Mouse (Mus musculus): ENCODE data around the gene Spert. TPM values are rescaled to one million over a fixed set of nuclear protein-coding genes. Genes with fewer than 3 reads are reported as not detected.

Gene Spert
- polyA plus RNA-seq, 1 experiment from 2014 or later: not detected

DNA sequence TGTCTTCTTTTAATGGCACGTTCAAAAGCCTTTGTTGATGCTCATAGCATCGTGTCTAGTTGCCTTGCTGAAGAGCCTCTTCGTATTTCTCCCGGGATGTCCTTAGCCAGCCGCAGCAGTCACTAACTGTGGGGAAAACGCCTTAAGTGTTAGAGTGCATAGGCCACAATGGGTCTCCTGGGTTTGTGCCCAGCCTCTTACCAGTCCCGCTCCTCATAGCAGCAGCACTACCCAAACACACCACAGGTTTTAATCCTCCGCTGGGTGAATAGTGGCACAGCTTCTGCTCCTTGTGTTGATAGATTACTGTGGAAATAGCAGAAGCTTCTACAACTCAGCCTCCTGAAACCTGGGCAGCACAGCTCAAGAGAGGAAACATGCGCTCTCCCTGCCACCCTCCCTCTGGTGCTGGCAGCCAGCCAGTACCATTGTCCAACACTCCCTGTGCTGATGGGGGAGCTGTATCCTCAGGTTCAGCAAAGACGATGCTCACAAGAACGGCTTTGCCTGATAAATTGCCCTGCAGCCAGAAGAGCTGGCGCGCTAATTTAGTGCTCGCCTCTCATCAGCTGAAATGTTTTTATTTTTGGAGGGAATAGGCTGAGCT lies 27.3 kb downstream of the Spert start:
- H3K4me1 ChIP-seq (replicated peaks; ENCODE audit: insufficient read depth, low read length): no peaks in the 10 kb centered on the region
- H3K4me3 ChIP-seq (replicated peaks; ENCODE audit: low read depth, low read length): no peak overlapping the region
- no peaks in the 10 kb centered on the region for H3K9me3 ChIP-seq (replicated peaks; ENCODE audit: low read length)
- H3K9ac ChIP-seq (ENCODE audit: low read depth, low read length): no peak overlapping the region
- no peaks in the 10 kb centered on the region for H3K27me3 ChIP-seq (ENCODE audit: insufficient read depth, low read length)
- 66% methylated on average over 14 of the region's 14 CpGs for WGBS
- peak; percentile 29; the same call in 1 of the 2 replicates for TF ChIP-seq CTCF (IDR thresholded peaks at IDR 0.05; ENCODE audit: low read depth)
- no peak overlapping the region for H3K4me2 ChIP-seq (ENCODE audit: low read length)
- H3K27ac ChIP-seq: no peak overlapping the region
- DNase-seq (ENCODE audit: low spot score) (peak; percentile 33), ATAC-seq (replicated peaks; ENCODE audit: low FRiP score, low read depth) (no peak)
- no peaks in the 10 kb centered on the region for H3K36me3 ChIP-seq (ENCODE audit: insufficient read depth, low read length)

DNA sequence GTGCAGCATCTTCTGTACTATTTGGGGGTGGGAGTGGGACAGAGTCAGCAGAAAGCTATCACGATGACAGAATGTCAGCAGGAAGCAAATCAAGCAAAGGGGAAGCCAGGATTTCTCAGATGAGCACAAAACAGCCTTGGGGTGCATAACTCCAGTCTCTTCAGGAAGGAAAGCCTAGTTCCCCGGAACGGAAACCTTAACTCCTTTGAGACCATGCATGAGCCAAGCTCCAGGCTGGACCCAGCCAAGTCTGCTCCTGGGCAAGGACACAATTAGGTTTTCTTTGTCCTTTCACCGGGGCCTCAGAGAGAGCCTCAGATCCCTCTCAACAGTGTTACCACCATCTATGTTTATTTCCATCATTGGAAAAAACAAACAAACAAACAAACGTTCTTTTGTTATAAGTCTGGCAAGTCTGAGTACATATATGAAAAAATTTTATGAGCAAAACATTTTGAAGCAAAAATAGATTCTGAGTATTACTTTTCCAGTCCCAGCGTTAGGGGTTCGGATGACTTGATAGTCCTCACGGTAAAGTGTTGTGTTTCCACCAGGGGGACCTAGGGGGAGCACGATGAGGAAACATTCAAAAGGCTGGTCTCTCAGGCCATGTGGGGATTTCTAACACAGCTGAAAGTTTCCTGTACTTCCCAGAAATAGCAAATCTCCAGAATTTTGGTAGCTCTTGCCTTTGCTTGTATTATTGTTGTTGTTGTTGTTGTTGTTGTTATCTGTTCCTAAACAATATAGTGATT lies 31.2 kb downstream of the Spert start:
- TF ChIP-seq CTCF (IDR thresholded peaks at IDR 0.05; ENCODE audit: low read depth): peak; percentile 56
- Histone ChIP-seq H3K4me1 (replicated peaks; ENCODE audit: insufficient read depth, low read length) (no peaks in the 10 kb centered on the region), H3K27me3 (ENCODE audit: insufficient read depth, low read length) (no peaks in the 10 kb centered on the region), H3K9ac (ENCODE audit: low read depth, low read length) (no peak overlapping the region), H3K9me3 (replicated peaks; ENCODE audit: low read length) (no peaks in the 10 kb centered on the region), H3K4me2 (ENCODE audit: low read length) (no peak overlapping the region), H3K36me3 (ENCODE audit: insufficient read depth, low read length) (no peaks in the 10 kb centered on the region), H3K4me3 (replicated peaks; ENCODE audit: low read depth, low read length) (no peak overlapping the region), H3K27ac (no peak overlapping the region)
- WGBS: 40% methylated on average over 9 of the region's 9 CpGs
- no peak for ATAC-seq (replicated peaks; ENCODE audit: low FRiP score, low read depth)
- peak; percentile 39 for DNase-seq (ENCODE audit: low spot score)

DNA sequence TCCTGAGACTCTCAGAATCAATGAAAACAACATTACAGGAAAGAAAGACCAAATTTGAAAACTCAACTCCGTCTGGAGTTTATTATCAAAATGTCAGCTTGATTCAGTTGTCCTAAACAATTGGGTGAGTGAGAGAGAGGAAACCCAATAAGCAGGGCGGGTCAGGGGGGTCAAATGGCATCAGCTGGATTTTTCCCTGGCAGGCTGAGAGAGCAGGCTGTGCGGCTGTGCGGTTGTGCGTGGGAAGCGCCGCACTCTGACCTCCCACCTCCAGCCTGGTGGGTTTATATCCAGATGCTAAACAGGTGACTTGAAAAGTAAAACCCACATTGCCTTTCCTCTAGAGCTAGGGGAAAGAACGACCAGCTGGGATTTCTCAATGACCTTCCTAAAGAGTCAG lies 51.2 kb downstream of the Spert start:
- WGBS: 15% methylated on average over 8 of the region's 8 CpGs
- H3K4me2 ChIP-seq (ENCODE audit: low read length): no peak overlapping the region
- no peak overlapping the region for H3K9ac ChIP-seq (ENCODE audit: low read depth, low read length)
- H3K27me3 ChIP-seq (ENCODE audit: insufficient read depth, low read length): no peaks in the 10 kb centered on the region
- no peak overlapping the region for H3K27ac ChIP-seq
- no peaks in the 10 kb centered on the region; the same call in 1 of the 2 replicates for H3K4me1 ChIP-seq (replicated peaks; ENCODE audit: insufficient read depth, low read length)
- H3K36me3 ChIP-seq (ENCODE audit: insufficient read depth, low read length): no peaks in the 10 kb centered on the region
- DNase-seq (ENCODE audit: low spot score) (peak; percentile 15), ATAC-seq (replicated peaks; ENCODE audit: low FRiP score, low read depth) (peak; percentile 40; the same call in 1 of the 2 replicates)
- TF ChIP-seq CTCF (IDR thresholded peaks at IDR 0.05; ENCODE audit: low read depth): no peak
- no peaks in the 10 kb centered on the region for H3K9me3 ChIP-seq (replicated peaks; ENCODE audit: low read length)
- no peak overlapping the region for H3K4me3 ChIP-seq (replicated peaks; ENCODE audit: low read depth, low read length)

DNA sequence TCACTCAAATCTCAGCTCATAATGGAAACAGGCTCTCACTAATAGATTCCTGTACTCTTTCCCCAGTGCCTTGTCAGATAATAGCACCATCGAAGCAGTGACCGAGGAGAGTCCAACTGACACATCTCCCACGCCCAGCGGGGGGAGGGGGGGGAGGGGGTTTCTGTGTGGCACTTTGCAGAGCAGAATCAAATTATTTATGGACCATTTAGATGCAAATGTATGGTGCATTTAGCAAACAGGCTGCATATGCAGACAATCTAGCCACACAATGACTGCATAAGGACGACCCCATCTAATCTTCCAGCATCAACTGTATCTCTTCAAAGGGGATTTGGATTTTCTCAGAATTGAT lies 51.9 kb downstream of the Spert start:
- no peak overlapping the region for H3K4me2 ChIP-seq (ENCODE audit: low read length)
- H3K9me3 ChIP-seq (replicated peaks; ENCODE audit: low read length): no peaks in the 10 kb centered on the region
- no peak for TF ChIP-seq CTCF (IDR thresholded peaks at IDR 0.05; ENCODE audit: low read depth)
- no peaks in the 10 kb centered on the region; the same call in 1 of the 2 replicates for H3K4me1 ChIP-seq (replicated peaks; ENCODE audit: insufficient read depth, low read length)
- no peaks in the 10 kb centered on the region for H3K36me3 ChIP-seq (ENCODE audit: insufficient read depth, low read length)
- ATAC-seq (replicated peaks; ENCODE audit: low FRiP score, low read depth) (no peak), DNase-seq (ENCODE audit: low spot score) (no peak)
- H3K9ac ChIP-seq (ENCODE audit: low read depth, low read length): no peak overlapping the region
- no peak overlapping the region for H3K4me3 ChIP-seq (replicated peaks; ENCODE audit: low read depth, low read length)
- no peaks in the 10 kb centered on the region for H3K27me3 ChIP-seq (ENCODE audit: insufficient read depth, low read length)
- H3K27ac ChIP-seq: 0 out of 2 replicates have a peak overlapping the region, but pooled peaks have one; percentile 4
- WGBS: 22% methylated on average over 5 of the region's 5 CpGs

DNA sequence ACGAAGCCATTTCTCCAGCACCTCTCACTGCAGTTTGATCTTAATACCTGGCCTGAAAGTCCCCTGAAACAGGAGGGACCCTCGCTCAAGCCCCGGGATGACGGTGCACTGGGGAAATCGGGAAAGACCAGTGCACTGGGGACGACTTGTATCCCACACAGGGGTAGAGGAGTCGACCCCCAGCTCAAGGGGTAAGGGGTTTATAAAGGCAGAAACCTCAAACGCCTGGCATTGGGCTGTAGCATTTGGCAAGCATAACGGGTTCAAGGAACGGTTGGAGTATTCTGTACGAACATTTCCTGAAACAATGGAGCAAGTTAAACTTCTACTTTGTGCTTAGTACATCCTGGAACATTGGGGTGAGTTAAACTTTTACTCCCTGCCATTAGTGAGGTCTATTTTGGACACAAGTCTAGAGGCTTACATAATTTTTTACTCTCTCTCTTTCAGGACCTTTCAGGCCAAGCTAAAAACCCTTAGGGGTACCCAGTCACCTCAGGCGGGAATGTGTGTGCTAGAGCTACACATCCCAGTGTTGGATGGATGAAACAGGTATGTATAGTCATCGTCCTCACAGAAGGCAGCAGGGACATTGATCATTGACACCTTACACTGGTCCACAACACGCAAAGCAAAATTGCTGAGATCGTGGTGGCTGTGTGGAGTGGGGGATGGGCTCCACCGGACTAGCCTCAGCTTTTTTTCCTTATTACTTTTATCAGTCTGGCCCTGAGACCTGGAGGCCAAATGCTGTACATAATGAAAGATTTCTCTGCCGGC lies 52.5 kb downstream of the Spert start:
- 0 out of 2 replicates have a peak overlapping the region, but pooled peaks have one; percentile 4 for H3K27ac ChIP-seq
- TF ChIP-seq CTCF (IDR thresholded peaks at IDR 0.05; ENCODE audit: low read depth): no peak
- no peak overlapping the region for H3K9ac ChIP-seq (ENCODE audit: low read depth, low read length)
- WGBS: 62% methylated on average over 17 of the region's 17 CpGs
- no peak overlapping the region for H3K4me2 ChIP-seq (ENCODE audit: low read length)
- DNase-seq (ENCODE audit: low spot score) (no peak), ATAC-seq (replicated peaks; ENCODE audit: low FRiP score, low read depth) (no peak)
- no peaks in the 10 kb centered on the region; the same call in 1 of the 2 replicates for H3K4me1 ChIP-seq (replicated peaks; ENCODE audit: insufficient read depth, low read length)
- H3K36me3 ChIP-seq (ENCODE audit: insufficient read depth, low read length): no peaks in the 10 kb centered on the region
- no peaks in the 10 kb centered on the region for H3K9me3 ChIP-seq (replicated peaks; ENCODE audit: low read length)
- H3K27me3 ChIP-seq (ENCODE audit: insufficient read depth, low read length): no peaks in the 10 kb centered on the region
- no peak overlapping the region for H3K4me3 ChIP-seq (replicated peaks; ENCODE audit: low read depth, low read length)

DNA sequence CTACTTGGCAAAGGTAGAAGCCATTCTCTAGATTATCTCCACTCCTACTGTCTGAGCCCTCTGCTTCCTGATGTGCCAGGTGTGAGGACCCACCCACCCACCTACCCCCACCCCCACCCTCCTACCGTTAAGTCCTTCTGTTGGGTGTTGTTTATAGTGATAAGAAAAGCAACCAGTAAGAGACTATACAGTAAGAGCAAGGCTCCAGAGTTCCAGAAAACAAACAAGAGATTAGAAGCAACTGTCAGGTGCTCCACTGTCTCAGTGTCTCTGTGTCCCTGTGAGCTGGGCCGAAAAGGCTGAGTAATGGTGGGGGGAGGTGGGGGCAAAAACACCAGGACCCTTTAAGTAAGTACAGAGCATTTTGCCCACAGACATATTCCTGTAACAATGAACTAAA lies 53.7 kb downstream of the Spert start:
- TF ChIP-seq CTCF (IDR thresholded peaks at IDR 0.05; ENCODE audit: low read depth): no peak
- no peak for ATAC-seq (replicated peaks; ENCODE audit: low FRiP score, low read depth)
- Histone ChIP-seq H3K4me1 (replicated peaks; ENCODE audit: insufficient read depth, low read length) (no peaks in the 10 kb centered on the region; the same call in 1 of the 2 replicates), H3K27me3 (ENCODE audit: insufficient read depth, low read length) (no peaks in the 10 kb centered on the region), H3K4me2 (ENCODE audit: low read length) (no peak overlapping the region), H3K27ac (no peak overlapping the region), H3K36me3 (ENCODE audit: insufficient read depth, low read length) (no peaks in the 10 kb centered on the region), H3K4me3 (replicated peaks; ENCODE audit: low read depth, low read length) (no peak overlapping the region), H3K9ac (ENCODE audit: low read depth, low read length) (no peak overlapping the region), H3K9me3 (replicated peaks; ENCODE audit: low read length) (no peaks in the 10 kb centered on the region)
- DNase-seq (ENCODE audit: low spot score): no peak
- 45% methylated on average over 2 of the region's 2 CpGs for WGBS

Other genes with a start within 250 kb of the Spert start
- gene Siah3, start 137.1 kb downstream of the Spert start, polyA plus RNA-seq (2015; fragmentation: Nextera tagmentation; extraction: Ambion mirVana): 0.03 and 0.08 TPM in 2 replicates
- gene Erich6b, start 49.1 kb upstream of the Spert start, polyA plus RNA-seq (2015; fragmentation: Nextera tagmentation; extraction: Ambion mirVana): 0.32 and 0.58 TPM in 2 replicates
- 16.3 and 16.6 TPM in 2 replicates for gene Cog3, start 161.4 kb upstream of the Spert start, polyA plus RNA-seq (2015; fragmentation: Nextera tagmentation; extraction: Ambion mirVana)
- 22.7 and 24.3 TPM in 2 replicates for gene Slc25a30, start 193.9 kb upstream of the Spert start, polyA plus RNA-seq (2015; fragmentation: Nextera tagmentation; extraction: Ambion mirVana)

Measured in kidney, postnatal 0 days (tissue).